ENCODE assay signal across 15 mouse cellular contexts in genomic region chr13:99501393-99501792, GRCm38 (mm10). TPM values are rescaled to one million over a fixed set of nuclear protein-coding genes. Genes with fewer than 3 reads are reported as not detected.
DNase-seq lines count a peak whose midpoint lies in the region; ATAC-seq and TF ChIP-seq lines count a peak whose summit lies in the region.
"Had no signal": no experiment of that assay in that cellular context is flagged by ENCODE, and none has a peak within 500 bp of the region (broad histone marks: within the 10 kb centered on the region; RNA-seq: fewer than 3 reads in every experiment).

No protein-coding gene starts in this region.

- TF ChIP-seq CTCF in forebrain, postnatal 0 days (IDR thresholded peaks at IDR 0.05; ENCODE audit: low read depth): no peak

- H3K27me3 ChIP-seq in embryonic facial prominence, embryonic 11.5 days (ENCODE audit: control insufficient read depth, insufficient read depth, low read length): no peaks in the 10 kb centered on the region
- no peaks in the 10 kb centered on the region for H3K27me3 ChIP-seq in forebrain, postnatal 0 days (ENCODE audit: insufficient read depth, low read length)
- no peaks in the 10 kb centered on the region for H3K27me3 ChIP-seq in midbrain, embryonic 12.5 days
- H3K27me3 ChIP-seq: heart, embryonic 15.5 days; liver, embryonic 12.5 days had no signal

- H3K4me1 ChIP-seq in embryonic facial prominence, embryonic 11.5 days (ENCODE audit: control insufficient read depth, insufficient read depth, low read length): peaks cover 7% of the 10 kb centered on the region; the same call in 1 of the 2 replicates
- peaks cover 29% of the 10 kb centered on the region; the same call in 1 of the 2 replicates for H3K4me1 ChIP-seq in forebrain, postnatal 0 days (ENCODE audit: insufficient read depth)
- H3K4me1 ChIP-seq in midbrain, embryonic 12.5 days: peaks cover 65% of the 10 kb centered on the region
- H3K4me1 ChIP-seq: liver, embryonic 12.5 days had no signal

- DNase-seq in heart, adult 11 months: peak; percentile 83
- no peak for DNase-seq in heart, postnatal 4 days
- DNase-seq in embryonic facial prominence, embryonic 11.5 days (ENCODE audit: low spot score): no peak
- DNase-seq in forebrain, postnatal 0 days: no peak
- no peak for DNase-seq in adipocyte (ENCODE audit: low spot score)
- DNase-seq: cerebellum, adult 2 months; gastrocnemius, postnatal 14 days; kidney, adult 2 months; right cerebral cortex, postnatal 14 days; thymus, postnatal 14 days had no signal

- H3K9ac ChIP-seq in embryonic facial prominence, embryonic 11.5 days (replicated peaks; ENCODE audit: low read length): no peak overlapping the region
- H3K9ac ChIP-seq in forebrain, postnatal 0 days: peak overlapping the region; percentile 32; the same call in 1 of the 2 replicates
- H3K9ac ChIP-seq in midbrain, embryonic 12.5 days (replicated peaks): no peak overlapping the region
- H3K9ac ChIP-seq: heart, embryonic 15.5 days; liver, embryonic 12.5 days had no signal

- H3K27ac ChIP-seq in embryonic facial prominence, embryonic 11.5 days (replicated peaks; ENCODE audit: low read depth, low read length): 0 out of 2 replicates have a peak overlapping the region, but pooled peaks have one; percentile 6
- peak overlapping the region; percentile 64 for H3K27ac ChIP-seq in forebrain, postnatal 0 days (ENCODE audit: low read depth, low read length)
- peak overlapping the region; percentile 61 for H3K27ac ChIP-seq in midbrain, embryonic 12.5 days (replicated peaks)
- H3K27ac ChIP-seq: heart, embryonic 15.5 days; liver, embryonic 12.5 days had no signal

- no peak for ATAC-seq in embryonic facial prominence, embryonic 11.5 days (replicated peaks; ENCODE audit: insufficient number of reproducible peaks, low FRiP score, low TSS enrichment, low read depth)
- no peak; the same call in 1 of the 2 replicates for ATAC-seq in forebrain, postnatal 0 days
- no peak for ATAC-seq in midbrain, embryonic 12.5 days (ENCODE audit: low FRiP score, low read depth)
- ATAC-seq in granulocyte monocyte progenitor cell, adult 5-6 weeks (replicated peaks; ENCODE audit: poor library complexity, severe bottlenecking): no peak
- no peak for ATAC-seq in activated CD4-positive, CD25-positive, alpha-beta regulatory T cell, adult 4 months
- ATAC-seq: liver, embryonic 12.5 days had no signal

- no peak overlapping the region for H3K4me3 ChIP-seq in embryonic facial prominence, embryonic 11.5 days (ENCODE audit: low read depth, low read length)
- no peak overlapping the region for H3K4me3 ChIP-seq in forebrain, postnatal 0 days (ENCODE audit: low read depth, low read length)
- no peak overlapping the region for H3K4me3 ChIP-seq in midbrain, embryonic 12.5 days
- H3K4me3 ChIP-seq: heart, embryonic 15.5 days; liver, embryonic 12.5 days had no signal

- 54% methylated on average over 7 of the region's 7 CpGs for WGBS in embryonic facial prominence, embryonic 11.5 days
- WGBS in forebrain, postnatal 0 days: 5% methylated on average over 7 of the region's 7 CpGs
- WGBS in midbrain, embryonic 12.5 days: 40% methylated on average over 7 of the region's 7 CpGs

- H3K4me2 ChIP-seq in embryonic facial prominence, embryonic 11.5 days (ENCODE audit: low read depth, low read length): no peak overlapping the region
- H3K4me2 ChIP-seq in forebrain, postnatal 0 days (ENCODE audit: low read depth): peak overlapping the region; percentile 37; the same call in 1 of the 2 replicates
- H3K4me2 ChIP-seq in midbrain, embryonic 12.5 days (replicated peaks): no peak overlapping the region
- H3K4me2 ChIP-seq: heart, embryonic 15.5 days; liver, embryonic 12.5 days had no signal

- H3K36me3 ChIP-seq in embryonic facial prominence, embryonic 11.5 days (replicated peaks; ENCODE audit: control insufficient read depth, insufficient read depth, low read depth, low read length): no peaks in the 10 kb centered on the region
- peaks cover 33% of the 10 kb centered on the region for H3K36me3 ChIP-seq in forebrain, postnatal 0 days (ENCODE audit: insufficient read depth)
- peaks cover 56% of the 10 kb centered on the region for H3K36me3 ChIP-seq in midbrain, embryonic 12.5 days
- H3K36me3 ChIP-seq: liver, embryonic 12.5 days had no signal

- no peaks in the 10 kb centered on the region for H3K9me3 ChIP-seq in embryonic facial prominence, embryonic 11.5 days (replicated peaks; ENCODE audit: control insufficient read depth, low read length)
- H3K9me3 ChIP-seq in forebrain, postnatal 0 days (ENCODE audit: low read length): no peaks in the 10 kb centered on the region
- H3K9me3 ChIP-seq in midbrain, embryonic 12.5 days: no peaks in the 10 kb centered on the region
- H3K9me3 ChIP-seq: heart, embryonic 15.5 days; liver, embryonic 12.5 days had no signal

RNA-seq across cellular contexts. Expression of gene Map1b, which starts 14.9 kb away (rescaled TPM):
- 10 to 100 TPM; 48.0 to 57.3 TPM for total RNA-seq in heart, postnatal 4 days (2021)
- 257 and 308 TPM in 2 replicates for polyA plus RNA-seq in embryonic facial prominence, embryonic 11.5 days (2014; fragmentation: Nextera tagmentation; extraction: Ambion mirVana)
- total RNA-seq in forebrain, postnatal 0 days (2014; rRNA removed): 589 and 781 TPM in 2 replicates
- 1,169 and 2,082 TPM in 2 replicates for polyA plus RNA-seq in forebrain, postnatal 0 days (2015; fragmentation: Nextera tagmentation; extraction: Ambion mirVana)
- polyA plus RNA-seq in midbrain, embryonic 12.5 days (2016; fragmentation: Nextera tagmentation; extraction: Ambion mirVana): 1,345 and 1,353 TPM in 2 replicates
- not detected in 2 replicates for total RNA-seq in granulocyte monocyte progenitor cell, adult 5-6 weeks (2014; fragmentation: Nextera tagmentation)
- total RNA-seq in granulocyte monocyte progenitor cell, adult 5-6 weeks (2017): 0.15 TPM in 1 of 2 replicates, not detected in the other
- under 1 TPM; 0.04 to 0.40 TPM for polyA plus RNA-seq in activated CD4-positive, CD25-positive, alpha-beta regulatory T cell, adult 4 months (2017; shearing (Covaris generic))

Comparison
In these comparisons a context has a peak if more than half of its experiments do, and no peak if none do; other contexts are left out.
1. H3K27ac ChIP-seq: peak in every context shown above with its lines; median percentile 64 in forebrain, postnatal 0 days; 61 in midbrain, embryonic 12.5 days; 6 in embryonic facial prominence, embryonic 11.5 days.
2. RNA of gene Map1b, which starts 14.9 kb away (polyA plus RNA-seq): 1,169 to 2,082 TPM in forebrain, postnatal 0 days, 1,345 to 1,353 TPM in midbrain, embryonic 12.5 days and 257 to 308 TPM in embryonic facial prominence, embryonic 11.5 days; 0.04 to 0.40 TPM in activated CD4-positive, CD25-positive, alpha-beta regulatory T cell, adult 4 months; every median in the first group is over 100 times any median in the second.